Mouse (Mus musculus): Measurements from ENCODE around the gene Mamdc4. TPM values are rescaled to one million over a fixed set of nuclear protein-coding genes. Genes with fewer than 3 reads are reported as not detected.

The Mamdc4 gene
- total and polyA plus RNA-seq, 2 experiments from 2014 or later, result 0.21 to 1.0 TPM

DNA sequence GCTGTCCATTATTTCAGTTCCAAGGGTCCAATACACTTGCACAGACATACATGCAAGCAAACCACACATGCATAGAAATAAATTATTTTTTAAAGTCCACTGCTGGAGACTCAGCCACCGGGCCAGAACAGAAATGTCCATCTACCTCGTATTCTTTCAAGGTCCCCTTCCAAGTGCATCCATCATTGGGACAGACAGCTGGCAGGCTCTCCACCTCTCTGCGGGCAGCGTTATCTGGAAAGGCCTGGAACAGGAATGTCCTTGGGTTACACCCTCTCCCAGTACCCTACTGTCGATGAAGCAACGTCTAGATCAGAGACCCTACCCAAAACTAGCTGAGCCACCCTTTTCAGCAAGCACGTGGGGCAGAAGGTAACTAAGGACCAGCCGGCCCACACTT is 38.1 kb downstream of the Mamdc4 start:
- DNase-seq (no peak), ATAC-seq (no peak)
- Histone ChIP-seq H3K9me3 (ENCODE audit: low read length) (no peaks in the 10 kb centered on the region), H3K27me3 (ENCODE audit: insufficient read depth, low read length) (no peaks in the 10 kb centered on the region), H3K4me3 (ENCODE audit: low read depth, low read length) (no peak overlapping the region), H3K4me1 (ENCODE audit: insufficient read depth) (no peaks in the 10 kb centered on the region), H3K36me3 (ENCODE audit: insufficient read depth) (peaks cover 7% of the 10 kb centered on the region; the same call in 1 of the 2 replicates), H3K9ac (no peak overlapping the region), H3K4me2 (ENCODE audit: low read depth) (no peak overlapping the region), H3K27ac (ENCODE audit: low read depth, low read length) (no peak overlapping the region)
- 96% methylated on average over 8 of the region's 8 CpGs for WGBS
- no peak for TF ChIP-seq CTCF (IDR thresholded peaks at IDR 0.05; ENCODE audit: low read depth)

DNA sequence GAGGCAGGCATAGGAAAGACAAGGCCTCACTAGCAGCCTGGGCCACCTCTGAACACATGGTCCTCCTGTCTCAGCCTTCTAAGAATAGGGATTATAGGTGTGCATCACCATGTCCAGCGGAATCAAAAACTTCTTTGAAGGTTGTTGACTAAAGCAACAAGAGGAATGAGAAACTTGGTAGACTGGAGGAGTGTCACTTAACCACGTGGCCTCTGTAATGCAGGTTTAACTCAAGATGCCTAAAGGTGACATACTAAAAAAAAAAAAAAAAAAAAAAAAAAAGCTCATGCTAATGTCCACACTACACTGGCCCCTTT is 39.8 kb downstream of the Mamdc4 start:
- no peaks in the 10 kb centered on the region for H3K27me3 ChIP-seq (ENCODE audit: insufficient read depth, low read length)
- no peak overlapping the region for H3K9ac ChIP-seq
- WGBS, result 98% methylated on average over 2 of the region's 2 CpGs
- H3K4me3 ChIP-seq (ENCODE audit: low read depth, low read length), result no peak overlapping the region
- DNase-seq (no peak), ATAC-seq (no peak)
- peaks cover 14% of the 10 kb centered on the region for H3K36me3 ChIP-seq (ENCODE audit: insufficient read depth)
- H3K4me2 ChIP-seq (ENCODE audit: low read depth), result no peak overlapping the region
- TF ChIP-seq CTCF (IDR thresholded peaks at IDR 0.05; ENCODE audit: low read depth), result no peak
- no peak overlapping the region for H3K27ac ChIP-seq (ENCODE audit: low read depth, low read length)
- no peaks in the 10 kb centered on the region for H3K9me3 ChIP-seq (ENCODE audit: low read length)
- no peaks in the 10 kb centered on the region for H3K4me1 ChIP-seq (ENCODE audit: insufficient read depth)

DNA sequence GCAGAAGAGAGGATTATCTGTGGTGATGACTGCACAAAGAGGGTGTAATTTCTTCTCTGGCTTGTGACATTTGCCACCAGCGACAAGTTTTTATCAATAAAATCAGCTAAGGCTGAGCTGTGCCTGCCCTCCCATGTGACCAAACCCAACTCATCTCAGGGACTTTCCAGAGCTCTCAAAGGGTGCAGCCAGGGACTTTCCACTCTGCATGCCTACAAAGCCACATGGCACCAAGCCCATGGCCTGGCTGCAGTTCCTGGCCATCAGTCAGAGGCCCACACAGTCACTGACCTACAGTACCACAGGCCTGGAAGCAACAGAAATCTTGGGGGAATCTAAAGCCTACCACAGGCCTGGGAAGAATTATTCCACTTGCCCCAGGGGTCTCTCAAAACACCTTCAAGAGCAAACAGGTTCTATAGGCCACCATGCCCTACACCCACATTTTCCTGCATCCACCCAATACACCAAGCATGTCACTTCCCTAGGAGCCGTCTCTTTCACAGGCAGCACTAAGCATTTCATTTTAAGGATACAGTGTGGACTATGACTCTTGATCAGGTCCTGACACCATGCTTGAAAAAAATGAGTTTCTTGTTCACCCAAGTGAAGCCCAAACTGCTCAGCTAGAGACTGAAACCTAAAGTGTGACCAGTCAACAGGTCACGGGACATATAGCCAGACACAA is 40.3 kb downstream of the Mamdc4 start:
- no peak overlapping the region for H3K4me3 ChIP-seq (ENCODE audit: low read depth, low read length)
- H3K9me3 ChIP-seq (ENCODE audit: low read length), result no peaks in the 10 kb centered on the region
- ATAC-seq (0 out of 2 replicates have a peak, but pooled peaks have one; percentile 29), DNase-seq (no peak)
- no peaks in the 10 kb centered on the region for H3K27me3 ChIP-seq (ENCODE audit: insufficient read depth, low read length)
- no peak overlapping the region for H3K27ac ChIP-seq (ENCODE audit: low read depth, low read length)
- H3K4me1 ChIP-seq (ENCODE audit: insufficient read depth), result no peaks in the 10 kb centered on the region
- peaks cover 16% of the 10 kb centered on the region for H3K36me3 ChIP-seq (ENCODE audit: insufficient read depth)
- TF ChIP-seq CTCF (IDR thresholded peaks at IDR 0.05; ENCODE audit: low read depth), result no peak
- no peak overlapping the region for H3K4me2 ChIP-seq (ENCODE audit: low read depth)
- H3K9ac ChIP-seq, result no peak overlapping the region
- WGBS, result 92% methylated on average over 3 of the region's 3 CpGs

- no peak for TF ChIP-seq CTCF (IDR thresholded peaks at IDR 0.05; ENCODE audit: low read depth)
- Histone ChIP-seq H3K36me3 (ENCODE audit: insufficient read depth) (peaks cover 22% of the 10 kb centered on the region), H3K9me3 (ENCODE audit: low read length) (no peaks in the 10 kb centered on the region), H3K9ac (no peak overlapping the region), H3K4me1 (ENCODE audit: insufficient read depth) (no peaks in the 10 kb centered on the region), H3K27me3 (ENCODE audit: insufficient read depth, low read length) (no peaks in the 10 kb centered on the region), H3K27ac (ENCODE audit: low read depth, low read length) (no peak overlapping the region), H3K4me2 (ENCODE audit: low read depth) (no peak overlapping the region), H3K4me3 (ENCODE audit: low read depth, low read length) (no peak overlapping the region)
- DNase-seq (no peak), ATAC-seq (no peak)
- WGBS, result 97% methylated on average over 2 of the region's 2 CpGs
Measured at GRCm38 (mm10) chr2:25533707-25534106, 40.9 kb downstream of the Mamdc4 start.

GRCm38 (mm10) chr2:25526510-25527302 is 47.9 kb downstream of the Mamdc4 start:
- Histone ChIP-seq H3K4me2 (ENCODE audit: low read depth) (no peak overlapping the region), H3K4me3 (ENCODE audit: low read depth, low read length) (no peak overlapping the region), H3K27me3 (ENCODE audit: insufficient read depth, low read length) (no peaks in the 10 kb centered on the region), H3K9me3 (ENCODE audit: low read length) (no peaks in the 10 kb centered on the region), H3K36me3 (ENCODE audit: insufficient read depth) (peaks cover 64% of the 10 kb centered on the region), H3K9ac (no peak overlapping the region), H3K27ac (ENCODE audit: low read depth, low read length) (no peak overlapping the region), H3K4me1 (ENCODE audit: insufficient read depth) (no peaks in the 10 kb centered on the region)
- ATAC-seq, result no peak
- DNase-seq, result no peak
- TF ChIP-seq CTCF (IDR thresholded peaks at IDR 0.05; ENCODE audit: low read depth), result no peak
- WGBS, result 93% methylated on average over 9 of the region's 9 CpGs

Other genes starting within 250 kb of the Mamdc4 start
Only the 30 nearest of the 34 such genes appear.
- 4.1 and 5.2 TPM in 2 replicates for gene Uap1l1, start 209.2 kb downstream of the Mamdc4 start, total RNA-seq (2014; rRNA removed)
- gene Uap1l1, start 209.2 kb downstream of the Mamdc4 start, polyA plus RNA-seq (2015; fragmentation: Nextera tagmentation; extraction: Ambion mirVana), result 10.4 and 11.9 TPM in 2 replicates
- gene Sapcd2, start 202.5 kb downstream of the Mamdc4 start, total RNA-seq (2014; rRNA removed), result 13.2 and 13.9 TPM in 2 replicates
- 9.5 and 12.7 TPM in 2 replicates for gene Sapcd2, start 202.5 kb downstream of the Mamdc4 start, polyA plus RNA-seq (2015; fragmentation: Nextera tagmentation; extraction: Ambion mirVana)
- 8.2 and 13.5 TPM in 2 replicates for gene Entpd2, start 179.0 kb downstream of the Mamdc4 start, total RNA-seq (2014; rRNA removed)
- 14.2 and 18.2 TPM in 2 replicates for gene Entpd2, start 179.0 kb downstream of the Mamdc4 start, polyA plus RNA-seq (2015; fragmentation: Nextera tagmentation; extraction: Ambion mirVana)
- 179 and 188 TPM in 2 replicates for gene Npdc1, start 175.5 kb downstream of the Mamdc4 start, total RNA-seq (2014; rRNA removed)
- 413 and 442 TPM in 2 replicates for gene Npdc1, start 175.5 kb downstream of the Mamdc4 start, polyA plus RNA-seq (2015; fragmentation: Nextera tagmentation; extraction: Ambion mirVana)
- 1.3 TPM in 1 of 2 replicates, not detected in the other for gene Fut7, start 151.6 kb downstream of the Mamdc4 start, total RNA-seq (2014; rRNA removed)
- gene Fut7, start 151.6 kb downstream of the Mamdc4 start, polyA plus RNA-seq (2015; fragmentation: Nextera tagmentation; extraction: Ambion mirVana), result 0.17 and 0.23 TPM in 2 replicates
- gene Abca2, start 146.1 kb downstream of the Mamdc4 start, total RNA-seq (2014; rRNA removed), result 51.5 and 67.4 TPM in 2 replicates
- gene Abca2, start 146.1 kb downstream of the Mamdc4 start, polyA plus RNA-seq (2015; fragmentation: Nextera tagmentation; extraction: Ambion mirVana), result 8.8 and 10.5 TPM in 2 replicates
- gene Clic3, start 118.0 kb downstream of the Mamdc4 start, total RNA-seq (2014; rRNA removed), result 0.48 TPM in 1 of 2 replicates, not detected in the other
- gene Clic3, start 118.0 kb downstream of the Mamdc4 start, polyA plus RNA-seq (2015; fragmentation: Nextera tagmentation; extraction: Ambion mirVana), result 2.5 and 3.6 TPM in 2 replicates
- 154 and 164 TPM in 2 replicates for gene Paxx, start 113.8 kb downstream of the Mamdc4 start, total RNA-seq (2014; rRNA removed)
- gene Paxx, start 113.8 kb downstream of the Mamdc4 start, polyA plus RNA-seq (2015; fragmentation: Nextera tagmentation; extraction: Ambion mirVana), result 151 and 154 TPM in 2 replicates
- 1,270 and 1,729 TPM in 2 replicates for gene Ptgds, start 104.8 kb downstream of the Mamdc4 start, total RNA-seq (2014; rRNA removed)
- 1,561 and 1,919 TPM in 2 replicates for gene Ptgds, start 104.8 kb downstream of the Mamdc4 start, polyA plus RNA-seq (2015; fragmentation: Nextera tagmentation; extraction: Ambion mirVana)
- not detected in 2 replicates for gene Lcn12, start 80.9 kb downstream of the Mamdc4 start, total RNA-seq (2014; rRNA removed)
- gene Lcn12, start 80.9 kb downstream of the Mamdc4 start, polyA plus RNA-seq (2015; fragmentation: Nextera tagmentation; extraction: Ambion mirVana), result not detected in 2 replicates
- gene Fbxw5, start 74.1 kb downstream of the Mamdc4 start, total RNA-seq (2014; rRNA removed), result 120 and 140 TPM in 2 replicates
- 93.8 and 116 TPM in 2 replicates for gene Fbxw5, start 74.1 kb downstream of the Mamdc4 start, polyA plus RNA-seq (2015; fragmentation: Nextera tagmentation; extraction: Ambion mirVana)
- gene C8g, start 73.1 kb downstream of the Mamdc4 start, total RNA-seq (2014; rRNA removed), result 0.85 and 2.4 TPM in 2 replicates
- gene C8g, start 73.1 kb downstream of the Mamdc4 start, polyA plus RNA-seq (2015; fragmentation: Nextera tagmentation; extraction: Ambion mirVana), result 4.0 and 4.3 TPM in 2 replicates
- 8.0 and 9.6 TPM in 2 replicates for gene Traf2, start 27.9 kb downstream of the Mamdc4 start, total RNA-seq (2014; rRNA removed)
- gene Traf2, start 27.9 kb downstream of the Mamdc4 start, polyA plus RNA-seq (2015; fragmentation: Nextera tagmentation; extraction: Ambion mirVana), result 7.8 and 9.2 TPM in 2 replicates
- gene Edf1, start 17.0 kb downstream of the Mamdc4 start, total RNA-seq (2014; rRNA removed), result 151 and 174 TPM in 2 replicates
- gene Edf1, start 17.0 kb downstream of the Mamdc4 start, polyA plus RNA-seq (2015; fragmentation: Nextera tagmentation; extraction: Ambion mirVana), result 368 and 392 TPM in 2 replicates
- gene Phpt1, start 379 bp upstream of the Mamdc4 start, total RNA-seq (2014; rRNA removed), result 33.7 and 43.2 TPM in 2 replicates
- gene Phpt1, start 379 bp upstream of the Mamdc4 start, polyA plus RNA-seq (2015; fragmentation: Nextera tagmentation; extraction: Ambion mirVana), result 171 and 185 TPM in 2 replicates
- gene Ajm1, start 6.9 kb upstream of the Mamdc4 start, total RNA-seq (2014; rRNA removed), result 13.5 and 16.0 TPM in 2 replicates
- 11.3 and 13.7 TPM in 2 replicates for gene Ajm1, start 6.9 kb upstream of the Mamdc4 start, polyA plus RNA-seq (2015; fragmentation: Nextera tagmentation; extraction: Ambion mirVana)
- gene Rabl6, start 33.7 kb upstream of the Mamdc4 start, total RNA-seq (2014; rRNA removed), result 68.2 and 79.3 TPM in 2 replicates
- 51.8 and 54.9 TPM in 2 replicates for gene Rabl6, start 33.7 kb upstream of the Mamdc4 start, polyA plus RNA-seq (2015; fragmentation: Nextera tagmentation; extraction: Ambion mirVana)
- not detected in 2 replicates for gene Ccdc183, start 42.8 kb upstream of the Mamdc4 start, total RNA-seq (2014; rRNA removed)
- gene Ccdc183, start 42.8 kb upstream of the Mamdc4 start, polyA plus RNA-seq (2015; fragmentation: Nextera tagmentation; extraction: Ambion mirVana), result 0.36 TPM in 2 replicates
- gene Tmem141, start 47.2 kb upstream of the Mamdc4 start, total RNA-seq (2014; rRNA removed), result 39.4 and 49.5 TPM in 2 replicates
- gene Tmem141, start 47.2 kb upstream of the Mamdc4 start, polyA plus RNA-seq (2015; fragmentation: Nextera tagmentation; extraction: Ambion mirVana), result 41.9 and 42.7 TPM in 2 replicates
- 3.3 and 4.7 TPM in 2 replicates for gene Fcna, start 53.2 kb upstream of the Mamdc4 start, total RNA-seq (2014; rRNA removed)
- 5.2 and 6.7 TPM in 2 replicates for gene Fcna, start 53.2 kb upstream of the Mamdc4 start, polyA plus RNA-seq (2015; fragmentation: Nextera tagmentation; extraction: Ambion mirVana)
- not detected in 2 replicates for gene Lcn8, start 78.3 kb upstream of the Mamdc4 start, total RNA-seq (2014; rRNA removed)
- gene Lcn8, start 78.3 kb upstream of the Mamdc4 start, polyA plus RNA-seq (2015; fragmentation: Nextera tagmentation; extraction: Ambion mirVana), result not detected in 2 replicates
- not detected in 2 replicates for gene Lcn5, start 83.1 kb upstream of the Mamdc4 start, total RNA-seq (2014; rRNA removed)
- gene Lcn5, start 83.1 kb upstream of the Mamdc4 start, polyA plus RNA-seq (2015; fragmentation: Nextera tagmentation; extraction: Ambion mirVana), result not detected in 2 replicates
- not detected in 2 replicates for gene Lcn6, start 101.9 kb upstream of the Mamdc4 start, total RNA-seq (2014; rRNA removed)
- not detected in 2 replicates for gene Lcn6, start 101.9 kb upstream of the Mamdc4 start, polyA plus RNA-seq (2015; fragmentation: Nextera tagmentation; extraction: Ambion mirVana)
- gene Lcn10, start 107.9 kb upstream of the Mamdc4 start, total RNA-seq (2014; rRNA removed), result not detected in 2 replicates
- not detected in 2 replicates for gene Lcn10, start 107.9 kb upstream of the Mamdc4 start, polyA plus RNA-seq (2015; fragmentation: Nextera tagmentation; extraction: Ambion mirVana)
- not detected in 2 replicates for gene Obp2a, start 125.2 kb upstream of the Mamdc4 start, total RNA-seq (2014; rRNA removed)
- gene Obp2a, start 125.2 kb upstream of the Mamdc4 start, polyA plus RNA-seq (2015; fragmentation: Nextera tagmentation; extraction: Ambion mirVana), result not detected in 2 replicates
- gene Bmyc, start 131.9 kb upstream of the Mamdc4 start, total RNA-seq (2014; rRNA removed), result 43.4 and 50.5 TPM in 2 replicates
- 194 and 195 TPM in 2 replicates for gene Bmyc, start 131.9 kb upstream of the Mamdc4 start, polyA plus RNA-seq (2015; fragmentation: Nextera tagmentation; extraction: Ambion mirVana)
- not detected in 2 replicates for gene Obp2b, start 162.2 kb upstream of the Mamdc4 start, total RNA-seq (2014; rRNA removed)
- gene Obp2b, start 162.2 kb upstream of the Mamdc4 start, polyA plus RNA-seq (2015; fragmentation: Nextera tagmentation; extraction: Ambion mirVana), result not detected in 2 replicates
- gene Lcn3, start 190.7 kb upstream of the Mamdc4 start, total RNA-seq (2014; rRNA removed), result not detected in 2 replicates
- gene Lcn3, start 190.7 kb upstream of the Mamdc4 start, polyA plus RNA-seq (2015; fragmentation: Nextera tagmentation; extraction: Ambion mirVana), result not detected in 2 replicates
- gene Lcn11, start 202.2 kb upstream of the Mamdc4 start, total RNA-seq (2014; rRNA removed), result not detected in 2 replicates
- gene Lcn11, start 202.2 kb upstream of the Mamdc4 start, polyA plus RNA-seq (2015; fragmentation: Nextera tagmentation; extraction: Ambion mirVana), result not detected in 2 replicates
- not detected in 2 replicates for gene Gm13539, start 207.4 kb upstream of the Mamdc4 start, total RNA-seq (2014; rRNA removed)
- gene Gm13539, start 207.4 kb upstream of the Mamdc4 start, polyA plus RNA-seq (2015; fragmentation: Nextera tagmentation; extraction: Ambion mirVana), result not detected in 2 replicates

Measured in forebrain, postnatal 0 days (tissue).